Mouse (Mus musculus) embryonic facial prominence, embryonic 13.5 days (tissue): ENCODE results near the gene Dph3. TPM values are rescaled to one million over a fixed set of nuclear protein-coding genes. Genes with fewer than 3 reads are reported as not detected.
"Not testable (repeated sequence)": the region's sequence is repeated elsewhere in the genome, so short reads cannot be mapped to it uniquely, and the experiment has no call there.

Experiments
- ATAC-seq: fragments of 200-750 bp; cut with Nextera tagmentation; 2 replicates; pipeline ENCODE4 v1.8.0; 2017; ENCODE audit warnings: low read depth; ENCODE audit not compliant: insufficient number of reproducible peaks, insufficient read depth, low FRiP score, low TSS enrichment
- H3K27ac ChIP-seq: fragments of 300-500 bp; sonication (generic); 2 replicates; pipeline ENCODE4 v1.5.1; 2015; ENCODE audit warnings: moderate library complexity, mild to moderate bottlenecking, inconsistent platforms
- H3K27me3 ChIP-seq: fragments of 300-500 bp; sonication (generic); 2 replicates; pipeline ENCODE4 v1.6.1; 2015; ENCODE audit warnings: mild to moderate bottlenecking, inconsistent platforms
- H3K36me3 ChIP-seq: fragments of 300-500 bp; sonication (generic); 2 replicates; pipeline ENCODE4 v1.6.1; 2015; ENCODE audit warnings: mild to moderate bottlenecking, inconsistent platforms
- H3K4me1 ChIP-seq: fragments of 300-500 bp; sonication (generic); 2 replicates; pipeline ENCODE4 v1.6.1; 2015; ENCODE audit warnings: inconsistent platforms
- H3K4me2 ChIP-seq: fragments of 300-500 bp; sonication (generic); 2 replicates; pipeline ENCODE4 v1.6.1; 2015; ENCODE audit warnings: moderate library complexity, mild to moderate bottlenecking, inconsistent platforms
- H3K4me3 ChIP-seq: fragments of 300-500 bp; sonication (generic); 2 replicates; pipeline ENCODE4 v1.5.1; 2015; ENCODE audit warnings: mild to moderate bottlenecking, inconsistent platforms
- H3K9ac ChIP-seq: fragments of 300-500 bp; sonication (generic); 2 replicates; pipeline ENCODE4 v1.6.1; 2015; ENCODE audit warnings: mild to moderate bottlenecking, inconsistent platforms
- H3K9me3 ChIP-seq: fragments of 300-500 bp; sonication (generic); 2 replicates; pipeline ENCODE4 v1.6.1; 2016; ENCODE audit warnings: inconsistent platforms
- WGBS: fragments of 180-500 bp; shearing (Covaris S2); methylation state at CpG from one replicate; pipeline ENCODE4 v1.1.7; 2015; ENCODE audit warnings: mixed read lengths; 5-methylcytosine and 5-hydroxymethylcytosine counted together
- polyA plus RNA-seq: library from polyadenylated mRNA; unstranded; fragments of >200 nt; fragmentation: Nextera tagmentation; extraction: Ambion mirVana; gene quantifications from 2 replicates; pipeline ENCODE4 v1.2.1, GENCODE M21; 2015

The Dph3 gene
- 77.9 and 80.1 TPM in 2 replicates for polyA plus RNA-seq

- peak within 1 kb of the TSS; percentile 79 for H3K9ac ChIP-seq
- peak; percentile 92 for ATAC-seq
- under 1% methylated on average over 43 of the region's 43 CpGs for WGBS
- H3K4me1 ChIP-seq = peaks cover 17% of the 10 kb centered on the region
- peak within 1 kb of the TSS; percentile 72 for H3K4me2 ChIP-seq
- no peaks in the 10 kb centered on the region for H3K27me3 ChIP-seq
- H3K27ac ChIP-seq = peak within 1 kb of the TSS; percentile 86
- H3K4me3 ChIP-seq = peak within 1 kb of the TSS; percentile 68
- H3K36me3 ChIP-seq = peaks cover 24% of the 10 kb centered on the region
- no peaks in the 10 kb centered on the region for H3K9me3 ChIP-seq
These were observed at the start of gene Dph3 for GRCm38 (mm10) chr14:32085486-32086201. Dph3 (minus strand) TSS chr14:32085729.

GRCm38 (mm10) chr14:32134293-32134692 is 48.8 kb upstream of the Dph3 start:
- H3K27me3 ChIP-seq = no peaks in the 10 kb centered on the region
- H3K9ac ChIP-seq = no peak overlapping the region
- no peaks in the 10 kb centered on the region for H3K9me3 ChIP-seq
- 47% methylated on average over 2 of the region's 2 CpGs for WGBS
- peaks cover 10% of the 10 kb centered on the region; the same call in 1 of the 2 replicates for H3K4me1 ChIP-seq
- H3K4me2 ChIP-seq = no peak overlapping the region
- H3K4me3 ChIP-seq = no peak overlapping the region
- H3K27ac ChIP-seq = no peak overlapping the region
- H3K36me3 ChIP-seq = no peaks in the 10 kb centered on the region
- ATAC-seq = no peak

GRCm38 (mm10) chr14:32131836-32132235 is 46.3 kb upstream of the Dph3 start:
- no peak overlapping the region for H3K4me2 ChIP-seq
- H3K9ac ChIP-seq = no peak overlapping the region
- H3K27me3 ChIP-seq = no peaks in the 10 kb centered on the region
- H3K4me3 ChIP-seq = no peak overlapping the region
- no peaks in the 10 kb centered on the region for H3K9me3 ChIP-seq
- ATAC-seq = no peak
- WGBS = 91% methylated on average over 4 of the region's 4 CpGs
- no peaks in the 10 kb centered on the region for H3K36me3 ChIP-seq
- peaks cover 10% of the 10 kb centered on the region; the same call in 1 of the 2 replicates for H3K4me1 ChIP-seq
- H3K27ac ChIP-seq = no peak overlapping the region

- H3K36me3 ChIP-seq = no peaks in the 10 kb centered on the region
- H3K27me3 ChIP-seq = no peaks in the 10 kb centered on the region
- H3K4me1 ChIP-seq = no peaks in the 10 kb centered on the region
- ATAC-seq = no peak
- H3K9me3 ChIP-seq = no peaks in the 10 kb centered on the region
- no peak overlapping the region for H3K4me3 ChIP-seq
- 79% methylated on average over 5 of the region's 5 CpGs for WGBS
- H3K9ac ChIP-seq = no peak overlapping the region
- H3K4me2 ChIP-seq = no peak overlapping the region
- H3K27ac ChIP-seq = no peak overlapping the region
These were observed 42.9 kb upstream of the Dph3 start for GRCm38 (mm10) chr14:32128409-32128808.

- H3K27ac ChIP-seq, H3K36me3 ChIP-seq, H3K9ac ChIP-seq, H3K4me2 ChIP-seq, H3K4me3 ChIP-seq, H3K4me1 ChIP-seq, H3K9me3 ChIP-seq, H3K27me3 ChIP-seq, ATAC-seq: not testable (repeated sequence)
- WGBS = 85% methylated on average over 5 of the region's 5 CpGs
These were observed 39.7 kb upstream of the Dph3 start for GRCm38 (mm10) chr14:32125256-32125655.

GRCm38 (mm10) chr14:32124261-32124660 is 38.7 kb upstream of the Dph3 start:
- Histone ChIP-seq H3K9me3 (no peaks in the 10 kb centered on the region), H3K36me3 (no peaks in the 10 kb centered on the region), H3K4me3 (no peak overlapping the region), H3K27ac (no peak overlapping the region), H3K27me3 (no peaks in the 10 kb centered on the region), H3K4me2 (no peak overlapping the region), H3K4me1 (no peaks in the 10 kb centered on the region), H3K9ac (no peak overlapping the region)
- WGBS = 59% methylated on average over 3 of the region's 3 CpGs
- no peak for ATAC-seq

- ATAC-seq = no peak
- WGBS = 56% methylated on average over 2 of the region's 2 CpGs
- no peak overlapping the region for H3K27ac ChIP-seq
These were observed 36.4 kb upstream of the Dph3 start for GRCm38 (mm10) chr14:32121920-32122315.

GRCm38 (mm10) chr14:32120940-32121919 is 35.7 kb upstream of the Dph3 start:
- no peaks in the 10 kb centered on the region for H3K27me3 ChIP-seq
- H3K4me2 ChIP-seq = no peak overlapping the region
- no peak overlapping the region for H3K27ac ChIP-seq
- no peaks in the 10 kb centered on the region for H3K36me3 ChIP-seq
- ATAC-seq = no peak
- no peaks in the 10 kb centered on the region for H3K9me3 ChIP-seq
- no peak overlapping the region for H3K9ac ChIP-seq
- H3K4me3 ChIP-seq = no peak overlapping the region
- WGBS = 64% methylated on average over 11 of the region's 11 CpGs
- no peaks in the 10 kb centered on the region for H3K4me1 ChIP-seq

More at GRCm38 (mm10) chr14:32121920-32122315, 36.4 kb upstream of the Dph3 start:
- H3K4me3 ChIP-seq = no peak overlapping the region
- H3K9ac ChIP-seq = no peak overlapping the region
- H3K36me3 ChIP-seq = no peaks in the 10 kb centered on the region
- no peak overlapping the region for H3K4me2 ChIP-seq
- no peaks in the 10 kb centered on the region for H3K27me3 ChIP-seq
- no peaks in the 10 kb centered on the region for H3K4me1 ChIP-seq
- H3K9me3 ChIP-seq = no peaks in the 10 kb centered on the region

GRCm38 (mm10) chr14:32112124-32112523 is 26.6 kb upstream of the Dph3 start:
- H3K4me1 ChIP-seq, H3K36me3 ChIP-seq, ATAC-seq, H3K27me3 ChIP-seq, H3K4me2 ChIP-seq, H3K4me3 ChIP-seq, H3K27ac ChIP-seq, H3K9ac ChIP-seq, H3K9me3 ChIP-seq: not testable (repeated sequence)
- WGBS = 91% methylated on average over 10 of the region's 10 CpGs

GRCm38 (mm10) chr14:32106911-32107310 is 21.4 kb upstream of the Dph3 start:
- H3K36me3 ChIP-seq = peaks cover 11% of the 10 kb centered on the region
- no peaks in the 10 kb centered on the region for H3K4me1 ChIP-seq
- H3K9ac ChIP-seq = no peak overlapping the region
- H3K9me3 ChIP-seq = no peaks in the 10 kb centered on the region
- H3K4me3 ChIP-seq = no peak overlapping the region
- no peaks in the 10 kb centered on the region for H3K27me3 ChIP-seq
- no peak for ATAC-seq
- no peak overlapping the region for H3K4me2 ChIP-seq
- WGBS = 86% methylated on average over 4 of the region's 4 CpGs
- H3K27ac ChIP-seq = no peak overlapping the region

- Histone ChIP-seq H3K27ac (no peak overlapping the region), H3K4me2 (no peak overlapping the region), H3K9me3 (no peaks in the 10 kb centered on the region), H3K27me3 (no peaks in the 10 kb centered on the region), H3K4me1 (no peaks in the 10 kb centered on the region), H3K9ac (no peak overlapping the region), H3K4me3 (no peak overlapping the region), H3K36me3 (peaks cover 17% of the 10 kb centered on the region)
- WGBS = 57% methylated on average over 7 of the region's 7 CpGs
- no peak for ATAC-seq
These were observed 20.1 kb upstream of the Dph3 start for GRCm38 (mm10) chr14:32105663-32106062.
